Mouse (Mus musculus): ENCODE measurements around the gene Acad11. TPM values are rescaled to one million over a fixed set of nuclear protein-coding genes. Genes with fewer than 3 reads are reported as not detected.

Gene Acad11
- polyA plus RNA-seq, 1 experiment from 2014 or later: 7.0 TPM

DNA sequence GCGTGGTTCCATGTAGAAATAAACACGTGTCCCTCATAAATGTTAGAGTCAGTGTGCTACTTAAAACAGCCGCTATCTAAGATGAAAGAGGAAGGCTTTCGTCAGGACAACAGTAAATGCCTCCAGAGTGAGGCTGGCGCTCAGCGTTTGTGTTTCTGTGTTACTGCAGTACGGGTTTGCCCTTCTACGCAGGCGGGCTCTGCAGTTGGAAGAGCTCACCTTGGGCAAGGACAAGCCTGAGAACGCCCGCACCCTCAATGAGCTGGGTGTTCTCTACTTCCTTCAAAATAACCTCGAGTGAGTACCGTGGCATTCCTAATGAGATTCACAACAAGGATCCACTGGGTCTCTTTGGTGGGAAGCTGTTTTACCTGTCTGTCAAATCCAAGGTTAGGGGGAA is 24.9 kb upstream of the Acad11 start:
- Histone ChIP-seq H3K27ac (replicated peaks; ENCODE audit: low read depth, low read length) (no peak overlapping the region), H3K4me1 (ENCODE audit: control insufficient read depth, insufficient read depth, low read length) (no peaks in the 10 kb centered on the region), H3K36me3 (ENCODE audit: control insufficient read depth, insufficient read depth, low read length) (peaks cover 17% of the 10 kb centered on the region; the same call in 1 of the 2 replicates), H3K9me3 (ENCODE audit: control insufficient read depth, low read length) (no peaks in the 10 kb centered on the region), H3K27me3 (ENCODE audit: control insufficient read depth, insufficient read depth, low read length) (no peaks in the 10 kb centered on the region), H3K4me2 (ENCODE audit: low read length) (no peak overlapping the region), H3K9ac (replicated peaks; ENCODE audit: low read length) (no peak overlapping the region), H3K4me3 (replicated peaks; ENCODE audit: low read depth, low read length) (no peak overlapping the region)
- DNase-seq (no peak), ATAC-seq (ENCODE audit: low FRiP score, low TSS enrichment) (no peak)
- 93% methylated on average over 13 of the region's 13 CpGs for WGBS

DNA sequence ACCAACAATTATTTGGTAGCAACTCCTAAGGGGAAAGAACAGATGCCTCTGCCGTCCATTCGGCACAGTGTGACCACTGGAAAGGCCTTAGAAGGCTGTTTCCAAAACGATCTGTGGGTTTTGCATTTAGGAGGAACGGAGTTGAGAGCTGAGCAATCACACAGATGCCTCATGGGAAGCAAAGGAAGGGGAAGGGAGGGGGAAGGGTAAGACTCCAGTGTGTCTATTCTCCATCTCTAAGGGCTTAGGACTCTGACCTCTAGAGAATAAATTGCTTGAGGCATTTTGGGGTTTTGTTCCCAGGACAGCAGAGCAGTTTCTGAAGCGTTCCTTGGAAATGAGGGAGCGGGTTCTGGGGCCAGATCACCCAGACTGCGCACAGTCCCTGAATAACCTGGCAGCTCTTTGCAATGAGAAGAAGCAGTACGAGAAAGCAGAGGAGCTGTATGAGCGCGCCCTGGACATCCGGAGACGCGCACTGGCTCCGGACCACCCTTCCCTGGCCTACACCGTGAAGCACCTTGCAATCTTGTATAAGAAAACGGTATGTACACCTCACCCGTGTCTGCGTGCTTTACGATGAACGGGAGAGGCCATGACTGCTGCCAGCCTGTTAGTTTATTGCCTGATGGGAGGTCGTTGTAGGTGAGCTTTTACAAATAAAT is 24.0 kb upstream of the Acad11 start:
- H3K4me2 ChIP-seq (ENCODE audit: low read length): no peak overlapping the region
- no peaks in the 10 kb centered on the region for H3K9me3 ChIP-seq (ENCODE audit: control insufficient read depth, low read length)
- no peak for DNase-seq
- H3K9ac ChIP-seq (replicated peaks; ENCODE audit: low read length): no peak overlapping the region
- no peaks in the 10 kb centered on the region for H3K4me1 ChIP-seq (ENCODE audit: control insufficient read depth, insufficient read depth, low read length)
- no peak overlapping the region for H3K4me3 ChIP-seq (replicated peaks; ENCODE audit: low read depth, low read length)
- H3K27ac ChIP-seq (replicated peaks; ENCODE audit: low read depth, low read length): no peak overlapping the region
- ATAC-seq (ENCODE audit: low FRiP score, low TSS enrichment): no peak
- peaks cover 19% of the 10 kb centered on the region; the same call in 1 of the 2 replicates for H3K36me3 ChIP-seq (ENCODE audit: control insufficient read depth, insufficient read depth, low read length)
- H3K27me3 ChIP-seq (ENCODE audit: control insufficient read depth, insufficient read depth, low read length): no peaks in the 10 kb centered on the region
- 94% methylated on average over 21 of the region's 21 CpGs for WGBS

DNA sequence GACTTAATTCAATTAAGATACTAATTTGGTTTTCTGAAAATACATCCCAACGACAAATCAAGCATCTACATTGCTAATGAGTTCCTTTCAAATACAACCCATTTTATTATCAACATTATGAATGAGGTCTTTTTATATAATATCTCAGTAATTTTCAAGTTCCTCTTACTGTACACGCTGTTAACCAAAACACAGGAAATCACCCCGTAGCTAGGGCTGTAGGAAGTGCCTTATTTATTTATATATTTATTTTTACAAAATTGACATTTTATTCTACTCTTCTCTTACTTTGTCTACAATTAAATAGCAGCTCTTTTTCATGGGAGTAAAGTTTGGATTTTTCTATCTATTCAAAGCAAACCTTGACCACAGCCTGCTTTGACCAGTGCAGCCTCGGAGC is 23.4 kb upstream of the Acad11 start:
- ATAC-seq (ENCODE audit: low FRiP score, low TSS enrichment) (no peak), DNase-seq (no peak)
- Histone ChIP-seq H3K4me2 (ENCODE audit: low read length) (no peak overlapping the region), H3K36me3 (ENCODE audit: control insufficient read depth, insufficient read depth, low read length) (peaks cover 22% of the 10 kb centered on the region; the same call in 1 of the 2 replicates), H3K9ac (replicated peaks; ENCODE audit: low read length) (no peak overlapping the region), H3K4me1 (ENCODE audit: control insufficient read depth, insufficient read depth, low read length) (no peaks in the 10 kb centered on the region), H3K27me3 (ENCODE audit: control insufficient read depth, insufficient read depth, low read length) (no peaks in the 10 kb centered on the region), H3K9me3 (ENCODE audit: control insufficient read depth, low read length) (no peaks in the 10 kb centered on the region), H3K27ac (replicated peaks; ENCODE audit: low read depth, low read length) (no peak overlapping the region), H3K4me3 (replicated peaks; ENCODE audit: low read depth, low read length) (no peak overlapping the region)
- WGBS: 92% methylated on average over 4 of the region's 4 CpGs

DNA sequence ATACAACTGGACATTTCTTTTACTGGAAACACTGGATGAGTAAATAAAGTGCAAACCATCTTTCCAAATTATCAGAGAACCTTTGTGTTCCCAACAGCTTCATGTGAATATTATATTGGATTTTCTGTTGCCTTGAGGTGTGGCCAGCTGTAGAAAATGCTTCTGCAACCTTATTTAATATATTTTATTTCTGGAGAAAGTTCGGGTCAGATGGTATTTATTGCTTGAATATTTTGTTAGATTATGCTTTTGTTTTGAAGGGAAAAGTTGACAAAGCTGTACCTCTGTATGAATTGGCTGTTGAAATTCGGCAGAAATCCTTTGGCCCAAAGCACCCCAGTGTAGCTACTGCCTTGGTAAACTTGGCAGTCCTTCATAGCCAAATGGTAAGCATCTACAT is 22.8 kb upstream of the Acad11 start, which contains the start of gene Gm28305:
Gene Gm28305, plus strand, starts transcription at position 301 of the 400 bp plus-strand sequence.
- no peaks in the 10 kb centered on the region for H3K9me3 ChIP-seq (ENCODE audit: control insufficient read depth, low read length)
- no peak for DNase-seq
- no peaks in the 10 kb centered on the region for H3K4me1 ChIP-seq (ENCODE audit: control insufficient read depth, insufficient read depth, low read length)
- no peak within 1 kb of the TSS for H3K27ac ChIP-seq (replicated peaks; ENCODE audit: low read depth, low read length)
- H3K27me3 ChIP-seq (ENCODE audit: control insufficient read depth, insufficient read depth, low read length): no peaks in the 10 kb centered on the region
- H3K4me3 ChIP-seq (replicated peaks; ENCODE audit: low read depth, low read length): no peak within 1 kb of the TSS
- 73% methylated on average over 2 of the region's 2 CpGs for WGBS
- H3K9ac ChIP-seq (replicated peaks; ENCODE audit: low read length): no peak within 1 kb of the TSS
- no peak for ATAC-seq (ENCODE audit: low FRiP score, low TSS enrichment)
- H3K4me2 ChIP-seq (ENCODE audit: low read length): no peak within 1 kb of the TSS
- H3K36me3 ChIP-seq (ENCODE audit: control insufficient read depth, insufficient read depth, low read length): peaks cover 26% of the 10 kb centered on the region; the same call in 1 of the 2 replicates

DNA sequence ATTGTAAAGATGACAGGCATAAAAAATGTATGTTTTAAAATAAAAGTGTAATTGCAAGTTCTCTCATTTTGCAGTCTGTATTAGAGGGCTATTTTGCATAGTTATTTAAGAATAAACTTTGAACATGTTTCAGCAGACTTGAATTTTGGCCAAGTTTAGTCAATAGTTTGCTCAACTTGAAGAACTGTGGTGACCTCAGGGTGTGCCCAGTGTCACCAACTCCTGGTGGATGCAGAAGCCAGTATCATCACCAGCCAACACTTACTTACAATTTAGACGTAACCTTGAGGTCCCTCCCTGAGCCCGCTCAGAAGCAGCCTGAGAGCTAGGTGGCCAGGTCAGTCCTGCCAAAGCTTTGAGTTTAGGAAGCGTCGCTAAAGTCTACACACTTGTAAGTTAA is 19.5 kb upstream of the Acad11 start:
- peaks cover 39% of the 10 kb centered on the region for H3K36me3 ChIP-seq (ENCODE audit: control insufficient read depth, insufficient read depth, low read length)
- 87% methylated on average over 4 of the region's 4 CpGs for WGBS

DNA sequence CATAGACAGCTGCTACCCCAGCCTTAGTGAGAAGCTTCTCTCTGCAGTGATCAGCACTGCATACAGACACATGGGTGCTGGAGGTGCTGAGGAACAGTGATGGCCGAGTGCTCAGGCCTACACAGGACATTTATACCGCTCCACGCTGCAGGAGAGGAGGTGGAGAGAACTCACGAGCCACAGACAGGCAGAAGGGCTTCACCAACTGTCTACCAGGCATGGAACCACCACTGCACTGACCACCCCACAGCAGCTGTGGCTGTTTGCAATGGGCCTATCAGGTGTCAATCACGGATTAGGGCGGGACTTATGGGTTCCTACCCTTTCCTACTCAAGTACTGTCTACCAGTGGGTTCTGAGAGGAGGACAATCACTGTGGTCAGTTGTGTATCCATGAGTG is 12.1 kb upstream of the Acad11 start:
- no peak for ATAC-seq (ENCODE audit: low FRiP score, low TSS enrichment)
- Histone ChIP-seq H3K9me3 (ENCODE audit: control insufficient read depth, low read length) (no peaks in the 10 kb centered on the region), H3K27ac (replicated peaks; ENCODE audit: low read depth, low read length) (no peak overlapping the region), H3K36me3 (ENCODE audit: control insufficient read depth, insufficient read depth, low read length) (peaks cover 96% of the 10 kb centered on the region), H3K4me3 (replicated peaks; ENCODE audit: low read depth, low read length) (no peak overlapping the region), H3K27me3 (ENCODE audit: control insufficient read depth, insufficient read depth, low read length) (no peaks in the 10 kb centered on the region), H3K9ac (replicated peaks; ENCODE audit: low read length) (no peak overlapping the region), H3K4me2 (ENCODE audit: low read length) (no peak overlapping the region), H3K4me1 (ENCODE audit: control insufficient read depth, insufficient read depth, low read length) (no peaks in the 10 kb centered on the region)
- WGBS: 88% methylated on average over 6 of the region's 6 CpGs
- no peak for DNase-seq

More for the DNA sequence above, 19.5 kb upstream of the Acad11 start:
- no peaks in the 10 kb centered on the region for H3K27me3 ChIP-seq (ENCODE audit: control insufficient read depth, insufficient read depth, low read length)
- ATAC-seq (ENCODE audit: low FRiP score, low TSS enrichment) (no peak), DNase-seq (no peak)
- no peaks in the 10 kb centered on the region for H3K4me1 ChIP-seq (ENCODE audit: control insufficient read depth, insufficient read depth, low read length)
- H3K4me3 ChIP-seq (replicated peaks; ENCODE audit: low read depth, low read length): no peak overlapping the region
- H3K9ac ChIP-seq (replicated peaks; ENCODE audit: low read length): no peak overlapping the region
- no peaks in the 10 kb centered on the region for H3K9me3 ChIP-seq (ENCODE audit: control insufficient read depth, low read length)
- H3K4me2 ChIP-seq (ENCODE audit: low read length): no peak overlapping the region
- H3K27ac ChIP-seq (replicated peaks; ENCODE audit: low read depth, low read length): no peak overlapping the region

DNA sequence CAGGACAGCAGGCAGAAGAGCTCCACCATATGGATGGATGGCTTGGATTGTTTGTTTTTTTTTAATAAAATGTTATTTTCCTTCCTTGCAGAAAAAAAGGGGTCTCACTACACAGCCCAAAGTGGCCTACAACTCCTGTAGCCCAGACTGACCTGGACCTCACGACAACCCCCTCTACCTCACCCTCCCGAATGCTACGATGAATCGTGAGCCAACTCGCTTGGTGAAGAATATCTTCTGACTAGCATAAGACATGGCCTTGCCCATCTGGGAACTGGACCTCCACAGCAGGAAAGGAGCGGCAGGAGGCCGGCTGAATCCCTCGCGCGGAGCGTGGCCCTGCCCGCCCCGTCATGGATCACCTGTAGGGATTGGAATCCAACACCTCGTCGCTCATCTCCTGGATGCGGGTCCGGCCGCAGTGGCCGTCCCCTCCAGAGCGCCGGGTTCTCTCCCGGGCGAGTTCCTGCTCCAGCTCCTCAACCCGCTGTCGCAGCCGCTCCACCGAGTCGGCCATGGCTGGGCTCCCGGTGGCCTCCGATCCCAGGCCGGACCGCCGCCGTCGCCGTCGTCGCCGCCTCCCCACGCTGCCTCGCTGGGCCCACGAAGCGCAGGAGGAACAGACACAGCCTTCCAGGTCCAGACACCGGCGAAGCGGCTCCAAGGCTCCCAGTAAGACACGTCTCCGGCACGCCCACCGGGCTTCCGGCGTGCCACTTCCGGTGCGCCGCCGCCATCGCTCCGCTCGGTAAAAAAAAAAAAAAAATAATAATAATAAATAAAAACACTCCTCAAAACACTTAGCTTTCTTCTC is 540 bp upstream of the Acad11 start, which contains the start of gene Uba5:
Gene Uba5, minus strand, starts transcription at position 705 of the 814 bp plus-strand sequence.
- Histone ChIP-seq H3K9ac (replicated peaks; ENCODE audit: low read length) (peak within 1 kb of the TSS; percentile 81), H3K4me1 (ENCODE audit: control insufficient read depth, insufficient read depth, low read length) (peaks cover 9% of the 10 kb centered on the region), H3K36me3 (ENCODE audit: control insufficient read depth, insufficient read depth, low read length) (peaks cover 25% of the 10 kb centered on the region), H3K4me2 (ENCODE audit: low read length) (peak within 1 kb of the TSS; percentile 70), H3K27me3 (ENCODE audit: control insufficient read depth, insufficient read depth, low read length) (no peaks in the 10 kb centered on the region), H3K4me3 (replicated peaks; ENCODE audit: low read depth, low read length) (peak within 1 kb of the TSS; percentile 99), H3K27ac (replicated peaks; ENCODE audit: low read depth, low read length) (peak within 1 kb of the TSS; percentile 70), H3K9me3 (ENCODE audit: control insufficient read depth, low read length) (no peaks in the 10 kb centered on the region)
- peak; percentile 91 for DNase-seq
- WGBS: 1% methylated on average over 59 of the region's 59 CpGs
- peak; percentile 83 for ATAC-seq (ENCODE audit: low FRiP score, low TSS enrichment)

DNA sequence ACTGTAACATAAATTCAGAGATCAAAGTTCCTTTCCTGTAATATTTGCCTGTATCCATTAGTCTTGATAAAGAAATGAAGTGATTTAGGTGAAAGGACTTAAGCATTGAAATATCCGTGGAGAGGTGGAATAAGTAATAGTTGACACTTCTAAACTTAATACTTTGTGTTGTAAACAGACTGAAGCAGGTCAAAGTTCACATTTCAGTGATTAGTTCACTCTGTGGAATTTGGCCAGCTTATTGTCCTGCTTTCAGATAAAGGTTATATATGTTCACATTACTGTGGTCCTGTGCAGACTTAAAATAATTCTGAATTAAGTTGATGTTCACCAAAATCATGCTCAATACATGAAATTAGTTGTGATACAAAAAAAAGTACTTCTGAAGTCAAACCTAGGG is 1.4 kb downstream of the Acad11 start:
- no peaks in the 10 kb centered on the region for H3K9me3 ChIP-seq (ENCODE audit: control insufficient read depth, low read length)
- 35% methylated on average over 1 of the region's 1 CpGs for WGBS
- DNase-seq (no peak), ATAC-seq (ENCODE audit: low FRiP score, low TSS enrichment) (no peak)
- peaks cover 9% of the 10 kb centered on the region for H3K4me1 ChIP-seq (ENCODE audit: control insufficient read depth, insufficient read depth, low read length)
- H3K27me3 ChIP-seq (ENCODE audit: control insufficient read depth, insufficient read depth, low read length): no peaks in the 10 kb centered on the region
- H3K4me3 ChIP-seq (replicated peaks; ENCODE audit: low read depth, low read length): no peak overlapping the region
- H3K4me2 ChIP-seq (ENCODE audit: low read length): no peak overlapping the region
- H3K36me3 ChIP-seq (ENCODE audit: control insufficient read depth, insufficient read depth, low read length): peaks cover 11% of the 10 kb centered on the region
- no peak overlapping the region for H3K27ac ChIP-seq (replicated peaks; ENCODE audit: low read depth, low read length)
- H3K9ac ChIP-seq (replicated peaks; ENCODE audit: low read length): no peak overlapping the region

Measured in midbrain, embryonic 14.5 days (tissue).